Mouse (Mus musculus): ENCODE results near the gene Tcf25. TPM values are rescaled to one million over a fixed set of nuclear protein-coding genes. Genes with fewer than 3 reads are reported as not detected.

The Tcf25 gene
- polyA plus RNA-seq, 1 experiment: 239 TPM

DNA sequence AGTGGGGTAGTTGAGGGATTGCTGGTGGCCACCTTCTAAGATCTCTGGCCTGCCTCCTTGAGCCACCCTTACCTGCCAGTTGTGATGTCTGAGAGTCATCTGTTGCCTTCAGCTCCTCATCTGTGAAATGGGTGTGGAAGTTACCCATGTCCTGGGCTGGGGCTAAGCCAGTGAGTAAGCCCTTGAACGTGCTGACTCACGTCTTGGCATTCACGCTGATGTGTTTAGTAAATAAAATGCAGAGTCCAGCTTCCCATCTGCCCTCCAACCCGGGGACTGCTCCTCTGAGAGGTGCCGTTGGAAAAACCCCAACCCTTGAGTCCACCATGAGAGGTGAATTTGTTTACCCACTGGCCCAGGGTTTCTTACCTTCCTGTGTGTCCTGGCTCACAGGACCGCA, 27.7 kb upstream of the Tcf25 start:
- Histone ChIP-seq H3K9me3 (replicated peaks; ENCODE audit: control insufficient read depth, insufficient read depth, low read length, poor library complexity, severe bottlenecking) (no peaks in the 10 kb centered on the region), H3K4me3 (ENCODE audit: low read depth, low read length) (no peak overlapping the region), H3K36me3 (ENCODE audit: control insufficient read depth, insufficient read depth, low read length, poor library complexity, severe bottlenecking) (no peaks in the 10 kb centered on the region), H3K27ac (ENCODE audit: insufficient read depth, low read length) (no peak overlapping the region), H3K4me1 (ENCODE audit: control insufficient read depth, insufficient read depth, low read length) (no peaks in the 10 kb centered on the region), H3K9ac (ENCODE audit: low read depth, poor library complexity, severe bottlenecking) (no peak overlapping the region), H3K27me3 (ENCODE audit: control insufficient read depth, insufficient read depth, low read length, poor library complexity, severe bottlenecking) (no peaks in the 10 kb centered on the region)
- TF ChIP-seq POLR2A (IDR thresholded peaks at IDR 0.05; ENCODE audit: insufficient read depth, low read length) (no peak), EP300 (IDR thresholded peaks at IDR 0.05; ENCODE audit: insufficient read depth, low read depth, low read length) (no peak), CTCF (IDR thresholded peaks at IDR 0.05; ENCODE audit: low read depth, low read length) (no peak)

DNA sequence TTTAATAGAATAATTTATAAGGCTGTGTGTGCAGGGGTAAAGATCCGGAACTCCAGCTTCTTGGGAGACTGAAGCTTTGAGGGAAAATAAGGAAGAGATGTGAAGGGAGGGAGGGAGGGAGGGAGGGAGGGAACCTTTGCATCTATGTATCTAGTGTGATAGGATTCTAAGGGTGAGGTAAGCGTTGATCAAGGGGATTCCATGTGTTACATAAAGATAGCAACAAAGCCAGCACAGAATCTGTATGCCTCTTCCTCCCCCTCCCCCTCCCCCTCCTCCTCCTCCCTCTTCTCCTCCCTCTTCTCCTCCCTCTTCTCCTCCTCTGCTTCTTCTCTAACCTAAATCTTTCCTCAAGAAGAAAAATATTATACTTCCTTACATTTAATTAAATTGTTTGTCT, 26.3 kb upstream of the Tcf25 start:
- Histone ChIP-seq H3K9me3 (replicated peaks; ENCODE audit: control insufficient read depth, insufficient read depth, low read length, poor library complexity, severe bottlenecking) (no peaks in the 10 kb centered on the region), H3K4me1 (ENCODE audit: control insufficient read depth, insufficient read depth, low read length) (no peaks in the 10 kb centered on the region), H3K36me3 (ENCODE audit: control insufficient read depth, insufficient read depth, low read length, poor library complexity, severe bottlenecking) (no peaks in the 10 kb centered on the region), H3K27me3 (ENCODE audit: control insufficient read depth, insufficient read depth, low read length, poor library complexity, severe bottlenecking) (no peaks in the 10 kb centered on the region), H3K27ac (ENCODE audit: insufficient read depth, low read length) (no peak overlapping the region), H3K4me3 (ENCODE audit: low read depth, low read length) (no peak overlapping the region), H3K9ac (ENCODE audit: low read depth, poor library complexity, severe bottlenecking) (no peak overlapping the region)
- TF ChIP-seq CTCF (IDR thresholded peaks at IDR 0.05; ENCODE audit: low read depth, low read length) (no peak), EP300 (IDR thresholded peaks at IDR 0.05; ENCODE audit: insufficient read depth, low read depth, low read length) (no peak)

DNA sequence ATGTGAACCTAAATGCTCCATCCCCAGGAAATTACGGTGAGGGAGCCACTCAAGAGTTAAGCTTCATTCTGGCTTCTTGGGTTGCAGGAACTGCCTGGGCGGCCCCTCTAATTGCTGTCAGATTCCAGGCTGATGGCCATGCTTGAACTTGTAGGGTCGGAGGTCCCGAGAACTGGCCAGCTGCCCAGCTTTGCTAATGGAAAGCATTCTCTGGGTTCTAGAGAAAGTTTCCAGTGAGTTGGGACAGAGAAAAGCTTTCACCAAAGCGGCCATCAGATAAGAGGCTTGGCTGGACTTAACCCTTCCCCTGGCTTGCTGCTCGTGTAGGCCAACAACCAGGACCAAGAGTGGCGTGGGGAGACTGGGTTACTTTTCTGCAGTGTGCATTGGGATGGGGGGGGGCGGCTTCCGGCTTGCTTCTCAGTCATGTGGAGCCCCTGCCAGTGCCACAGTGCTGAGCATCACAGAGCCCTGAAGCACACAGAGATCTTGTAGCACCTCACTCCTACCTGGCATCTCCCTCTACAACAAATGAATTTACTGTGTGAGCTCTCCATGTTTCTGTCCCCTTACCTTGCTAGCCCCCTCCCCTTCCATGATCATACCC, 25.2 kb upstream of the Tcf25 start:
- no peak overlapping the region for H3K27ac ChIP-seq (ENCODE audit: insufficient read depth, low read length)
- no peak for TF ChIP-seq CTCF (IDR thresholded peaks at IDR 0.05; ENCODE audit: low read depth, low read length)
- TF ChIP-seq EP300 (IDR thresholded peaks at IDR 0.05; ENCODE audit: insufficient read depth, low read depth, low read length): no peak
- TF ChIP-seq POLR2A (IDR thresholded peaks at IDR 0.05; ENCODE audit: insufficient read depth, low read length): no peak
- no peaks in the 10 kb centered on the region for H3K27me3 ChIP-seq (ENCODE audit: control insufficient read depth, insufficient read depth, low read length, poor library complexity, severe bottlenecking)
- H3K4me3 ChIP-seq (ENCODE audit: low read depth, low read length): no peak overlapping the region
- no peaks in the 10 kb centered on the region for H3K4me1 ChIP-seq (ENCODE audit: control insufficient read depth, insufficient read depth, low read length)
- no peaks in the 10 kb centered on the region for H3K9me3 ChIP-seq (replicated peaks; ENCODE audit: control insufficient read depth, insufficient read depth, low read length, poor library complexity, severe bottlenecking)
- no peak overlapping the region for H3K9ac ChIP-seq (ENCODE audit: low read depth, poor library complexity, severe bottlenecking)
- H3K36me3 ChIP-seq (ENCODE audit: control insufficient read depth, insufficient read depth, low read length, poor library complexity, severe bottlenecking): no peaks in the 10 kb centered on the region

DNA sequence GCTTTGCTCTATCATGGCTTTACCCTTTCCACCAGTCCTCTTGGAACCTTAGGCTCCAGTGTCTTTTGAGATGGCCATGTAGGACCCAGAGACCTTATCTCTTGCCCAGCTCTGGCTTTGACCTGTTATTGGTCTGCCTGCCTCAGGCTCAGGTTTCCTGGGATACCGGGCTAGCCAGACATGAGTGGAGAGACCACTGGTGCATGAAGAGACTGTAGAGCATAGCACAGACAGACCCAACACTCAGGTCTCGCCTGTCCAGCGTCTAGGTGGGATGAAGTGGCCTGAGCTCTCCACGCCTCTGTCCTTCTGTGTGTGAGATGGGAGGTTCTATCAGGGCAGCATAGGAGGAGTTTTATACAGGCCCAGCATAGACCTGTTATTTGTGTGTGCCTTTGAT, 24.5 kb upstream of the Tcf25 start:
- Histone ChIP-seq H3K4me1 (ENCODE audit: control insufficient read depth, insufficient read depth, low read length) (no peaks in the 10 kb centered on the region), H3K27ac (ENCODE audit: insufficient read depth, low read length) (no peak overlapping the region), H3K9ac (ENCODE audit: low read depth, poor library complexity, severe bottlenecking) (no peak overlapping the region), H3K36me3 (ENCODE audit: control insufficient read depth, insufficient read depth, low read length, poor library complexity, severe bottlenecking) (no peaks in the 10 kb centered on the region), H3K9me3 (replicated peaks; ENCODE audit: control insufficient read depth, insufficient read depth, low read length, poor library complexity, severe bottlenecking) (no peaks in the 10 kb centered on the region), H3K4me3 (ENCODE audit: low read depth, low read length) (no peak overlapping the region), H3K27me3 (ENCODE audit: control insufficient read depth, insufficient read depth, low read length, poor library complexity, severe bottlenecking) (no peaks in the 10 kb centered on the region)
- TF ChIP-seq POLR2A (IDR thresholded peaks at IDR 0.05; ENCODE audit: insufficient read depth, low read length): no peak

DNA sequence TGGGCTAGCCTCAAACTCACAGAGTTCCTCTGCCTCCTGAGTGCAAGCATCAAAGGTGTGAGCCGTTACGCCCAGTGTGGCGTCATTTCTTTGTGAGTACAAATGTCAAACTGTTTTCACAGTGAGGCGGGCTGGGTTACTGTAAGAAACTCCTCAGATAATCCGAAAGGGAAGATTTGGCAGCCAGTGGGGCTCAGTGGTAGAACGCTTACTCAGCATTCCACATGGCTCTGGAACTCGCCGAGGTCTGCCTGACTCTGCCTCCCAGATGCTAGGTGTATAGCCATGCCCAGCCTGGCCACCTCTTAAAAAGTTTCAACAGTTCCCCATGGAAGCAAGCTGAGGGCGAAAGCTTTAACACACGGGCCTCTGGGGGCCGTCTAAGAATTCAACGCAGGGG, 21.4 kb upstream of the Tcf25 start:
- H3K4me3 ChIP-seq (ENCODE audit: low read depth, low read length): no peak overlapping the region
- no peak overlapping the region for H3K9ac ChIP-seq (ENCODE audit: low read depth, poor library complexity, severe bottlenecking)
- H3K27ac ChIP-seq (ENCODE audit: insufficient read depth, low read length): no peak overlapping the region
- no peaks in the 10 kb centered on the region for H3K9me3 ChIP-seq (replicated peaks; ENCODE audit: control insufficient read depth, insufficient read depth, low read length, poor library complexity, severe bottlenecking)
- no peak for TF ChIP-seq POLR2A (IDR thresholded peaks at IDR 0.05; ENCODE audit: insufficient read depth, low read length)
- no peak for TF ChIP-seq EP300 (IDR thresholded peaks at IDR 0.05; ENCODE audit: insufficient read depth, low read depth, low read length)
- TF ChIP-seq CTCF (IDR thresholded peaks at IDR 0.05; ENCODE audit: low read depth, low read length): no peak
- H3K4me1 ChIP-seq (ENCODE audit: control insufficient read depth, insufficient read depth, low read length): no peaks in the 10 kb centered on the region
- H3K27me3 ChIP-seq (ENCODE audit: control insufficient read depth, insufficient read depth, low read length, poor library complexity, severe bottlenecking): no peaks in the 10 kb centered on the region
- no peaks in the 10 kb centered on the region for H3K36me3 ChIP-seq (ENCODE audit: control insufficient read depth, insufficient read depth, low read length, poor library complexity, severe bottlenecking)

DNA sequence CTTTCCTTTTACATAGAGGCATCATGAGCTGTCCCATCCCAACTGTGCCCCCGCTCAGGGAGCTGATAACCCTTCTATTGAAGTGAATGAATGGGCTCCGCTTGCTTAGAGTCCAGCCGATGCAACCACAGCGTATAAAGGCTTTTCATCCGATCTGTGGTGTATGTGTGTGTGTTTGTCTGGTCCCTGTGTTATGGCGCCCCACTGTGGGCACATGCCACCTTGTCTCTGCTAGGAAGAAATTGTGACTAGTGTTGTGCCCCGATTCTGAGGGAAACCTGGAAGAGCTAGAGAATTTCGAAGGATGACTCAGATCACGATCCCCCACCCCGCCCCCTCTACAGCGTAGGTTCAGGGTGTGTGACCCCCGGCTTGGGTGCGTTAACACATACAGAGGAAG, 20.8 kb upstream of the Tcf25 start:
- Histone ChIP-seq H3K4me1 (ENCODE audit: control insufficient read depth, insufficient read depth, low read length) (no peaks in the 10 kb centered on the region), H3K4me3 (ENCODE audit: low read depth, low read length) (no peak overlapping the region), H3K27me3 (ENCODE audit: control insufficient read depth, insufficient read depth, low read length, poor library complexity, severe bottlenecking) (no peaks in the 10 kb centered on the region), H3K36me3 (ENCODE audit: control insufficient read depth, insufficient read depth, low read length, poor library complexity, severe bottlenecking) (no peaks in the 10 kb centered on the region), H3K9me3 (replicated peaks; ENCODE audit: control insufficient read depth, insufficient read depth, low read length, poor library complexity, severe bottlenecking) (no peaks in the 10 kb centered on the region), H3K9ac (ENCODE audit: low read depth, poor library complexity, severe bottlenecking) (no peak overlapping the region), H3K27ac (ENCODE audit: insufficient read depth, low read length) (no peak overlapping the region)
- TF ChIP-seq POLR2A (IDR thresholded peaks at IDR 0.05; ENCODE audit: insufficient read depth, low read length) (no peak), CTCF (IDR thresholded peaks at IDR 0.05; ENCODE audit: low read depth, low read length) (peak; percentile 72), EP300 (IDR thresholded peaks at IDR 0.05; ENCODE audit: insufficient read depth, low read depth, low read length) (no peak)
